Mouse (Mus musculus): Measurements from ENCODE around the gene Mme. TPM values are rescaled to one million over a fixed set of nuclear protein-coding genes. Genes with fewer than 3 reads are reported as not detected.

The Mme gene
- total RNA-seq, 2 experiments from 2014 or later = 4.6 to 5.5 TPM

DNA sequence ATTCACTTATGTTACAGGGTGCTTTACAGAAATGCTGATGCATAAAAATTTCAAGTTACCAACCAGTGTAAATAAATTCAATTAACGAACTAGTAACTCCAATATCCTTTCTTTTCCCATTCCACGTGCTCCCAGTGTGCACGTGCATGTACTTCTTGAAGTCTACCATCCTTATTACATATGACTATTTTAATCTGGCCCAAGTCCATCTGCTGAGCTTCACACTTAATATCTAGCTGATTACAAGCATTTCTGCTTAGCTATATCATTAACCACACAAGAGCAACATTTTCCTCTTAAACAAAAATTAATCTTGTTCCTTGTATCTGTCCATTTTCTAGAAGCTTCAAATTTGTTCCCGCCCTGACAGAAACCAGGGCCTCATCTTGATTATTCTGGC lies 108.9 kb downstream of the Mme start:
- no peak for DNase-seq (ENCODE audit: low spot score in 2 of 2)

DNA sequence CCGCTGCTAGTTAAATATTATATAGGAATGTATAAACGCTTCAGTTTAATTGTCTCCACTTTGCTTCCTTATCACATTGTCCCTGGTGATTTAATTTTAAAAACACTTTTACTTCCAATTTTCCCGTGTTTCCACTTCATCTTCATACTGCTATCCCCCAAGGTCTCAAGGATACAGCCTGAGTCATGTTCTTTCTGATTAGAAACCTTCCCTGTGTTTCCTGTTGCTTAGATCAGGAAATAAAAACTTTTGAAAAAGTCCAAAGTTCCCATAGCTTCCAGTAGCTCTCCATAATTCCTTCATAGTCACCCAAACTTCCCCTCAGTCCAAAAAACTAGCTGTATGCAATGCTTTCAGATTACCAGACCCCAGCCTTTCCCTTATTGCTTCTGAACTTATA lies 109.4 kb downstream of the Mme start:
- DNase-seq (ENCODE audit: low spot score in 2 of 2) = no peak

DNA sequence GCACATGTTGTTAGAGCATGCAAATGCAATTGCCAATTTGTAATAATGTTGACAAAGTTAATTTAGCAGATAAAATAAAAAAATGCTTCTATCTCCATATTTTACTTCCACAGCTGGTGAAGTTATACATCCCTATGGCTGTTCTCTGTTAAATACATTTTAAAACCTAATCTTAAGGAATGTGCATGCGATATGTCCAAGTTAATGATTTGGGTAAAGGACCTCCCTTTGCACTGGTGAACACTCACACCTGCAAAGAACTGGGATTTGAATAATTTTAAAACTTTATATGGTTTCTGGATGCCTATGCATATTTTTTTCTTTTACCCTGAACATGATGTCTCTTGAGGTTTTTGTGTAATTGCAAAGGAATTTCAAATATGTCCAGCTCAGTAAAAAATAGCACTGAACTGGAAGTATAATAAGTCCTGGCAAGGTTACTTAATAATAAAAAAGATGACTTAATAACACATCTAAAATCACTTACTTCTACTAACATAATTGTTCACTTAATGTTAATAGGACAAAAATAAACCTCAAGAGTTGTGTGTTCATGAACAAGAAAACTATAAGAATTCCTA lies 110.4 kb downstream of the Mme start:
- no peak for DNase-seq (ENCODE audit: low spot score in 2 of 2)

DNA sequence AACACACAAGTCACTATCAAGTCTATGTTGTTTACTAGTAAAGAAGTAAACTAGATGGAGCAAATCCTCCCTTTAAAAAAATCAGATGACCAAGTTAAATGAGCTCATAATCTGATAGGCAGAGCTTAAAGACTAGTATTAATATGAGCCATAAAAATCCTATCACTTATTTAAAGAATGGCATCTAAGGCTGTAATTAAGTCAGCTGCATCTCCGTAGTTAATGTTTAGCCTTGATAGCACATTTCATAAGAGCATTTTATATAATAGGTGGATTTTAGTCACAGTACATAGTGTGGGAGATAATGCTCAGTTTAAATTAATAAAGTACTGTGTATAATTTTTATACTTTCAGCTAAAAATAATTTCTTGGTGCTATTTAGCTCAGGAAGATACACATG lies 118.2 kb downstream of the Mme start:
- no peak for DNase-seq (ENCODE audit: low spot score in 2 of 2)

DNA sequence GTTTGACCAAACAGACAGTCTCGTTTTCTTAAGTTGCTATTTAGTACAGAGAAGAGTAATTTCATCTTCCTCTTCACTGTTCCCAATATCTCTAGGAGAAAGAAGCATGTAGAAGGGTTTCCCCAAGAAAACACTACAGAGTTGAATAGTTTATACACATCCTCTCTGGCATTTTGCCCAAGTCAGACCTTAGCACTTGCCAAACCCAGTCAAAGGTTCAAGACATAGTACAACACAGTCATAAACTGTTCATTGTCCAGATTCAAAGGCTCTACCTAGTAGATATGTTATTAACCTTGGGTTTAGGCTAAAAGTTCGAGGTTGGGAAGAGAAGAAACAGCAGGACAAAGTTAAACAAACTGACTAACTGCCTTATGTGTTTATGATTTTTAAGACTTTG lies 143.7 kb downstream of the Mme start:
- DNase-seq (ENCODE audit: low spot score in 2 of 2) = no peak

DNA sequence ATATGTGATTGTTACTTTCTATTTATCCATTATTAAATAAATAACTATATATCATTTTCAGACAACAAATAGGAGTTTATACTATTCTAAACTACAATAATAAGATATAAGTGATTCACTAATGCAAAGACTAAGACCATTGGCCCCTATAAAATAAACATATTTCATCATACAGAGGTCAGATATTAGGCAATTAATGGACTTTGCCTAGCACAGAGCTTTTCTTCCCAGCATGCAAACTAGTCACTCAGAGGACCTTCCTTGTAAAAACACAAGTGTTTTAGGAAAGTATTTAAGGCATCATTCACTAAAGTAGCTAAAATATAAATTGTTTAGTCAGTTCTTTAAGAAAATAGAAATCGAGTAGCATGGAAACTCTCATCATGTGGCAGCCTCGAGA lies 149.4 kb downstream of the Mme start:
- DNase-seq (ENCODE audit: low spot score in 2 of 2) = no peak

DNA sequence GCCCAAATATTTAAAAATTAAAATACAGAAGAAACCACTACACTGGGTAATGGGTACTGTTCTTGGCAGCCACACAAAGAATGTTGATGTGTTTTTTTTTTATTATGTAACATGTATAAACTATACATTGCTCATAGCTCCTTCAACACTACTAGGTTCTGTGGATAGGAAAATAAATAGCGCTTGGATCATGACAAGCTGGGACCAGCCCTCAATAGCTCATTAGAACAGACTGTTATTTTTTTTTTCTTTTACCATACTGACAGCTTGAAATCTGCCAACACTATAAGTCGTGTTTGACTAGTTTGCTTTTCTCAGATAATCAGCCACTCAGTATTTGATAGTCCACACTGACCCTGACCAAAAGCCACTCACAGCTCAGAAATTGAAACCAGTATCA lies 150.0 kb downstream of the Mme start:
- no peak for DNase-seq (ENCODE audit: low spot score in 2 of 2)

DNA sequence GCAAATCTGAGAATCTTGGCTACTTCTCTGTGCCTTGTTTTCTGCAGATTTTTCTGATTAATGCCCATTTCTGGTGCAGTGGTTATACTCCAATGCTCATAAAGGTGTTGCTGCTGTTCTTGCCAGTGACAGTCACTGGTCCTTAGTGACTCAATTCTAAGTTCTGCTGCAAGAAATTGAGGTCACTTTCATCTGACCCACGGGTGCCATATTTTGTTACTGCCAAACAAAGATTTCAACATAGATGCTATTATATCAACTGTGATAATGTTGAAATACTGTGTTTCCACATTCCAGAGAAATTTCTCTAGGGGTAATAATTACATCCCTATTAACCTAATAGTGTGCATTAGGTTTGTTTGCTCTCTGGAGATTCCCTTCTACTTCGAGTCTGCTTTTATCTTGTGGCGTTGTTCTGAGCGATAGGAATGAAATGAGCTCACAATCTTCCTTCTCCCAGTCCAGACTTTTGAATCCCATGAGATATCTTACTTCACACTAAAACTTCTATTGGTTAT lies 153.1 kb downstream of the Mme start:
- no peak for DNase-seq (ENCODE audit: low spot score in 2 of 2)

DNA sequence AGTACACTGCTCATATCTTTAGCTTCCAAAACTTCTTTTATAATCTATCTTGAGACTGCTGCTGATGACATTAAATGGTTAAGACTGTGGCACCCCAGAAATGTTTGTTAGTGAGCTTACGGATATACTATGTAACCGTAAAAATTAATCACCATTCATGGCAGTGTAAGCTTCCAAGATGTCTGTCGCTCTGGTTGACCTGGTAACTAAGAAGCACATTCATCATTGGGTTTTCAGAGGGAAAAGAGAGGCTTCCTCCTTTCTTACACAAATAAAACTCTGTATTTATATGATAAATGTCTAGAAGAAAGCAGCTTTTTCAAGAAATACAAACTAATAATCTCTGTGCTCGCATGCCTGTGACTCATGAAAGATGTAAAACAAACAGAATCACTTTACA lies 156.8 kb downstream of the Mme start:
- no peak for DNase-seq (ENCODE audit: low spot score in 2 of 2)

DNA sequence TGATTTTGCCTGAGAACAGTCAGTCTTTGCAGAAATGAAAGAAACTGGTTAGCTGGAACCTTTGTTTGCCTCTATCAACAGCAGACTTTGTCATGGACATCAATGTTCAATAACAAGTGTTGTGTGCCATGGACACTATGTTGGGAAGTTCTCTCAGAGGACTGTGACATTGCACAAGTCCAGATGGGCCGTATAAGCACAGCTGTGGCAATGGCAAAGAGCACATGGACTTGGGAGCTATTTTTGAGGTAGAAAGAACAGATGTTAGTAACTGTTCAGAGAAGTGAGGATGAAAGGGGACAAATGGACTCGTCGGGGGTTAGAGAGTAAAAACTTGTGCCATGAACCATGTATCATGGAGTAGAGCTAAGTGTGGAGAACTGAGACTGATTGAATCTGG lies 165.1 kb downstream of the Mme start:
- DNase-seq (ENCODE audit: low spot score in 2 of 2) = no peak

DNA sequence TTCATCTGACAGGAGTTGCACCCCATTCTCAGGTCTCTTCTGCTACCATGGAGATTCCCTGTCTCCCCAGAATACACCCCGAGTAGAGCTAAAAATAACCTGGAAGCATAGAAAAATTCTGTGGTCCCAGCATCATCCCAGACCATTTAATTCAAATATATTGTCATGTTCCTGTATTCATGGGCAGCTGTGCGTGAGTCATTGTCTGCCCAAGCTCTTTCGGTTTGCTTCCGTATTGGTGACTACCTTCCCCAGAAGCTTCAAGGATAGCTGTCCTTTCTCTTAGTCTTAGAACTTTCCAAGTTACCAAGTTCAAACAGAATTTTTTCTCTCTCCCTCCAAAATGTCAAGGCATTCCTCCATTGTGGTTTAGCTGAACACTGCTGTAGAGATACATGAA lies 169.7 kb downstream of the Mme start:
- no peak for DNase-seq (ENCODE audit: low spot score in 2 of 2)

DNA sequence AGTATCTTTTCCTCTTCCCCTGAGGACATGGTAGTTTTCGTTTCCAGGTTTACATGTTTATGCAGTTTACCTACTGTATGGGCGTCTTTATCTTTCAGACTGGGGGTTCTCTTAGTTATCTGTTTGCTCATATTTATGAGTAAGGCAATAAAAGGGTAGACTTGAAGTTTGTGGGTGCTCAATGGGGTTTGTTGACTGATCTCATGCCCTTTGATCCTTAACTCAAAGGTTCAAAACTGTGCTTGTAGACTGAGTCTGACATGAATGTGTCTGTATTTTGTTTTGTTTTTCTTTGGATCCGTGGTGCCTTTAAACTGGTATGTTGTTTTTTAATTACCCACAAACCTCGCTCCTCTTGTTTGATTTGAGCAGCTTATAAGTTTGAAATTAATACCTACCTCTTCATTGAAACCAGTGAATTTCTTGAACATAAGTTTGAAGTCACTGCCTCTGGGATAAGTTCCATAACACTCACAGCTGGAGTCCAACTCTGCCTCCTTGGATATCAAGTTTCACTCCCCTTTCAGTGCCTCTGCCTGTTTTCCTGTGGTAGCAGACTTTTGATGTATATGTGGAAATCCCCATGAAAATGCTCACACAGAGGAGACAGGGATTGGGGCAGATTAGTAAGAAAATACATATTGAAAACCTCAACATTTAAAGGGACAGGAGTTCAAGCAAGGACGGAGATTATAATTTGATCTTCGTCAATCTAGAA lies 171.0 kb downstream of the Mme start:
- DNase-seq (ENCODE audit: low spot score in 2 of 2) = no peak

DNA sequence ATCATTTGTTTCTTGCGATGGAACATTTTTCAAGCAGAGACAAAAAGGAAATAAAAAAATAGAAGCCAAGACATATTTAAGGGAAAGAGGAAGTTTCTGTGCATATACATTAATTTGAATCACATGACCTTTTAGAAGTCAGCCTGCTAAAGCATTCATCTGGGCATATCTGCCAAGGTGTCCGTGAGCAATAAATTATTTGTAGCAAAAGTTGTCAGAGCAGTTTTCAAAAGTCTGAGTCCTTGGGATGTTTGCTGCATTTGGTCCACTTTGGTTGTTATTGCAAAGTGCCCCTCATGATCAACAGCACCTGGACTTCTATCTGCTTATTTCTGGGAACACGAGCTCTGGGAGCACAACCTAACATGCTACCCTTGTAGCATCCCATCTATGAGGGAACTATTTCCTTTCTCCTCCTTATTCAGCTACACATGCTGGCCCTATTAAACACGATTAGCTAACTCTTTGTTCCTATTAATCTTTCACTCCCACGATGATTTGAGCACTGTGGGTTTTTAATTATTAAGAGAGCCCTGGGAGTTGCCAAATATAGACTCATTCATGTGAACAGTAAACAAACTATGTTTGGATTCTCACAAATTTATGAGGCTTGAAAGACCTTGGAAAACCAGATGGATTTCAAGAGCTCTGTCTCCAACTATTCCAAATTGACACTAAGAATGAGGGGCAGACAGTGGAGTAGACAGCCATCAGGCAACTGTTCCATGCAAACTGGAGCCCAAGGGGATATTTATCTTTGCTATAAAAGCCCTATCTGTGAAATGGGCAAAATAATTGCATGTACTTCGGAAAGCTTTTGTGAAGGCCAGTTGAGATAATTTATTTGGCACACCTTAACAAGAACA lies 171.9 kb downstream of the Mme start:
- no peak for DNase-seq (ENCODE audit: low spot score in 2 of 2)

DNA sequence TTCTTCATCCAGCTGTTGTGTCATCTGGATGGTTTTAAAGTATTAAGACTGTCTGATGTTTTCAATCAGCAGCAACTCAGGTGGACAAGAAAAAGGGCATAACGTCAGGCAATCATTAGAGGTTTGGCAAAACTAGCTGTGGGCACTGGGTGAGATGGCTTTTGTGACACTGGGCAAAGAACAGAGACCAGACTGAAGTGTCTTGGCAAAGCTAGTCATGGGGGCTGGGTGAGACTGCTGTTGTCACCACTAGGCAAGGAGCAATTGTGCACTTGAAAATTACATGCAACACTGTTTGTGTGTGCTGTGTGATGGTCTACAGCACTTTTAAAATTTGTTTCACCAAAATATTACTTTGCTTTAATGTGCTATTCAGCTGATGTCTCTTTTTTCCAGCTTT lies 175.9 kb downstream of the Mme start:
- no peak for DNase-seq (ENCODE audit: low spot score in 2 of 2)

DNA sequence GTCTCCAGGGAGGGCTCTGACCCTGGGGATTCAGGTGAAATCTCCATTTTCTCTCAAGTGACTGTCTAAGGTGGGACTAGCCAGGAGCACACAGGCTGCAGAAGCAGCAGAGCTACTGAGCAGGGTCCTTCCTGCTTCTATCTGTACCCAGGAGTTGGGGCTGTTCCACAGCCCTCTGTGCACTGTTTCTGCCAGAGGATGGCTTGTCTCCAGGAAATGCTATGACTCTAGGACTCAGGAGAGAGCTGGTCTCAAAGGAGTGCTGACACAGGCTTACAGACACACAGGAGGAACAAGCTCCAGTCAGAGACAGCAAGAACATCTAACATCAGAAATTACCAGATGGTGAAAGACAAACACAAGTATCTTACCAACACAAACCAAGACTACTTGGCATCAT lies 176.4 kb downstream of the Mme start:
- no peak for DNase-seq (ENCODE audit: low spot score in 2 of 2)

DNA sequence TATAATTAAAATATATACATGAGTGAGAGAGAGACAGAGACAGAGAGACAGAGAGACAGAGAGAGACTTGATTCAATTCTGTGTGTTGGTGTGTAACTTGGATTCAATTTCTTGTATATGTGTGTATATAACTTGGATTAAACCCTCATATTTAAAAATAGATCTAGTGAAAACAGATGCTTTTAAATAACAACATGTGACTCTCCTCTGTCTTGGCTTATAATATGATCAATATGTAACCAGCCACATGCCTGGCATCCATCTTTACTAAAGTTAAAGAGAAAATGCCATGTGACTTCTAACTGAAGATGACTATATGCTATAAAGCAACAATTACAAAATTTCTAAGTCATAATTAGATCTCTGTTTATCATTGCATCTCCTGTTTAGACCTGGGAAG lies 182.2 kb downstream of the Mme start:
- DNase-seq (ENCODE audit: low spot score in 2 of 2) = no peak

Other genes starting within 250 kb of the Mme start
- gene Gm34302, start 242.3 kb downstream of the Mme start, total RNA-seq (2021) = not detected